In genomic region chr11:116668839-116669238, GRCm38 (mm10) we compare ENCODE assay signal across 10 mouse cellular contexts. TPM values are rescaled to one million over a fixed set of nuclear protein-coding genes. Genes with fewer than 3 reads are reported as not detected.
DNase-seq lines count a peak whose midpoint lies in the region; ATAC-seq and TF ChIP-seq lines count a peak whose summit lies in the region.
"Had no signal": no experiment of that assay in that cellular context is flagged by ENCODE, and none has a peak within 500 bp of the region (broad histone marks: within the 10 kb centered on the region; RNA-seq: fewer than 3 reads in every experiment).

No protein-coding gene starts in this region.

- no peaks in the 10 kb centered on the region for H3K9me3 ChIP-seq in heart, postnatal 0 days (replicated peaks; ENCODE audit: control insufficient read depth, low read length)
- no peaks in the 10 kb centered on the region for H3K9me3 ChIP-seq in neural tube, embryonic 11.5 days (ENCODE audit: control insufficient read depth, low read length)
- no peaks in the 10 kb centered on the region for H3K9me3 ChIP-seq in stomach, embryonic 15.5 days
- H3K9me3 ChIP-seq: liver, embryonic 13.5 days had no signal

- TF ChIP-seq CTCF in heart, postnatal 0 days (IDR thresholded peaks at IDR 0.05; ENCODE audit: low read depth) = peak; percentile 43

- no peaks in the 10 kb centered on the region for H3K27me3 ChIP-seq in heart, postnatal 0 days (ENCODE audit: control insufficient read depth, insufficient read depth, low read length)
- no peaks in the 10 kb centered on the region for H3K27me3 ChIP-seq in neural tube, embryonic 11.5 days (ENCODE audit: control insufficient read depth, insufficient read depth, low read length)
- H3K27me3 ChIP-seq in stomach, embryonic 15.5 days (replicated peaks) = 0 out of 2 replicates have a peak, but pooled peaks cover 9% of the 10 kb centered on the region

- H3K4me3 ChIP-seq in heart, postnatal 0 days (ENCODE audit: low read depth, low read length) = no peak overlapping the region
- no peak overlapping the region for H3K4me3 ChIP-seq in neural tube, embryonic 11.5 days (ENCODE audit: low read depth, low read length)
- no peak overlapping the region for H3K4me3 ChIP-seq in stomach, embryonic 15.5 days (replicated peaks)
- H3K4me3 ChIP-seq: liver, embryonic 13.5 days; myocyte had no signal

- peaks cover 15% of the 10 kb centered on the region for H3K4me1 ChIP-seq in heart, postnatal 0 days (ENCODE audit: control insufficient read depth, insufficient read depth)
- H3K4me1 ChIP-seq in neural tube, embryonic 11.5 days (ENCODE audit: control insufficient read depth, insufficient read depth, low read length) = peaks cover 20% of the 10 kb centered on the region
- peaks cover 27% of the 10 kb centered on the region for H3K4me1 ChIP-seq in stomach, embryonic 15.5 days

- peak; percentile 49 for DNase-seq in adrenal gland, postnatal 14 days
- DNase-seq in adrenal gland, postnatal 4 days (ENCODE audit: low spot score in 2 of 2) = no peak
- no peak for DNase-seq in heart, postnatal 0 days (ENCODE audit: low spot score)
- DNase-seq in heart, postnatal 4 days = no peak
- DNase-seq in neural tube, embryonic 11.5 days (ENCODE audit: low spot score) = peak; percentile 54
- DNase-seq in neural tube, embryonic 10.5 days (ENCODE audit: extremely low spot score, low spot score) = no peak
- no peak for DNase-seq in frontal cortex, postnatal 14 days (ENCODE audit: low spot score in 2 of 2)
- DNase-seq: liver, embryonic 13.5 days had no signal

- H3K36me3 ChIP-seq in heart, postnatal 0 days (replicated peaks; ENCODE audit: control insufficient read depth, insufficient read depth, low read length) = peaks cover 12% of the 10 kb centered on the region
- H3K36me3 ChIP-seq in neural tube, embryonic 11.5 days (ENCODE audit: control insufficient read depth, insufficient read depth, low read length) = peaks cover 2% of the 10 kb centered on the region; the same call in 1 of the 2 replicates
- peaks cover 11% of the 10 kb centered on the region; the same call in 1 of the 2 replicates for H3K36me3 ChIP-seq in stomach, embryonic 15.5 days

- WGBS in heart, postnatal 0 days = 50% methylated on average over 7 of the region's 7 CpGs
- WGBS in neural tube, embryonic 11.5 days = 34% methylated on average over 7 of the region's 7 CpGs
- WGBS in stomach, embryonic 15.5 days = 40% methylated on average over 7 of the region's 7 CpGs

- no peak overlapping the region for H3K4me2 ChIP-seq in heart, postnatal 0 days (ENCODE audit: low read depth, low read length)
- H3K4me2 ChIP-seq in neural tube, embryonic 11.5 days (ENCODE audit: low read depth) = no peak overlapping the region
- no peak overlapping the region for H3K4me2 ChIP-seq in stomach, embryonic 15.5 days

- no peak overlapping the region for H3K9ac ChIP-seq in heart, postnatal 0 days (replicated peaks; ENCODE audit: low read depth, low read length)
- no peak overlapping the region for H3K9ac ChIP-seq in neural tube, embryonic 11.5 days (ENCODE audit: low read length)
- no peak overlapping the region for H3K9ac ChIP-seq in stomach, embryonic 15.5 days
- H3K9ac ChIP-seq: liver, embryonic 13.5 days had no signal

- ATAC-seq in heart, postnatal 0 days (ENCODE audit: insufficient read depth, low read depth) = no peak
- no peak for ATAC-seq in neural tube, embryonic 11.5 days (ENCODE audit: insufficient read depth, low FRiP score, low TSS enrichment)
- ATAC-seq in stomach, embryonic 15.5 days (ENCODE audit: insufficient read depth, low FRiP score, low read depth) = no peak

- TF ChIP-seq EP300 in heart, postnatal 0 days (IDR thresholded peaks at IDR 0.05; ENCODE audit: low read depth) = no peak

- no peak overlapping the region; the same call in 1 of the 2 replicates for H3K27ac ChIP-seq in heart, postnatal 0 days (ENCODE audit: low read depth)
- H3K27ac ChIP-seq in neural tube, embryonic 11.5 days (ENCODE audit: low read depth, low read length) = no peak overlapping the region
- peak overlapping the region; percentile 63; the same call in 1 of the 2 replicates for H3K27ac ChIP-seq in stomach, embryonic 15.5 days
- H3K27ac ChIP-seq: liver, embryonic 13.5 days had no signal

RNA-seq across cellular contexts. Expression of gene Cygb, which starts 14.7 kb away (rescaled TPM):
- 30.9 and 35.0 TPM in 2 replicates for total RNA-seq in adrenal gland, postnatal 14 days (2021)
- 10 to 100 TPM; 39.7 to 43.6 TPM for total RNA-seq in adrenal gland, postnatal 4 days (2021)
- total RNA-seq in heart, postnatal 0 days (2014; rRNA removed; ENCODE audit: low replicate concordance) = 11.4 and 38.8 TPM in 2 replicates
- 21.1 and 21.6 TPM in 2 replicates for polyA plus RNA-seq in heart, postnatal 0 days (2015; fragmentation: Nextera tagmentation; extraction: Ambion mirVana)
- total RNA-seq in heart, postnatal 4 days (2021) = 10 to 100 TPM; 46.2 to 57.9 TPM
- 2.3 and 3.0 TPM in 2 replicates for polyA plus RNA-seq in neural tube, embryonic 11.5 days (2014; fragmentation: Nextera tagmentation; extraction: Ambion mirVana)
- polyA plus RNA-seq in stomach, embryonic 15.5 days (2015; fragmentation: Nextera tagmentation; extraction: Ambion mirVana) = 16.7 and 17.7 TPM in 2 replicates

RNA-seq across cellular contexts. Expression of gene Prcd, which starts 15.5 kb away (rescaled TPM):
- total RNA-seq in adrenal gland, postnatal 14 days (2021) = 5.3 and 6.1 TPM in 2 replicates
- total RNA-seq in adrenal gland, postnatal 4 days (2021) = 1 to 10 TPM; 5.2 to 5.5 TPM
- not detected in 2 replicates for total RNA-seq in heart, postnatal 0 days (2014; rRNA removed; ENCODE audit: low replicate concordance)
- 2.5 and 2.6 TPM in 2 replicates for polyA plus RNA-seq in heart, postnatal 0 days (2015; fragmentation: Nextera tagmentation; extraction: Ambion mirVana)
- total RNA-seq in heart, postnatal 4 days (2021) = 1 to 10 TPM; 1.1 to 1.5 TPM
- polyA plus RNA-seq in neural tube, embryonic 11.5 days (2014; fragmentation: Nextera tagmentation; extraction: Ambion mirVana) = 0.37 and 0.53 TPM in 2 replicates
- 1.2 and 1.3 TPM in 2 replicates for polyA plus RNA-seq in stomach, embryonic 15.5 days (2015; fragmentation: Nextera tagmentation; extraction: Ambion mirVana)

RNA-seq across cellular contexts. Expression of gene Rhbdf2, which starts 42.0 kb away (rescaled TPM):
- 11.2 and 14.3 TPM in 2 replicates for total RNA-seq in adrenal gland, postnatal 14 days (2021)
- total RNA-seq in adrenal gland, postnatal 4 days (2021) = 10 to 100 TPM; 18.0 TPM
- total RNA-seq in heart, postnatal 0 days (2014; rRNA removed; ENCODE audit: low replicate concordance) = 19.0 and 25.5 TPM in 2 replicates
- polyA plus RNA-seq in heart, postnatal 0 days (2015; fragmentation: Nextera tagmentation; extraction: Ambion mirVana) = 5.8 and 6.1 TPM in 2 replicates
- 10 to 100 TPM; 16.4 to 17.5 TPM for total RNA-seq in heart, postnatal 4 days (2021)
- polyA plus RNA-seq in neural tube, embryonic 11.5 days (2014; fragmentation: Nextera tagmentation; extraction: Ambion mirVana) = 4.9 and 5.3 TPM in 2 replicates
- 7.4 and 7.5 TPM in 2 replicates for polyA plus RNA-seq in stomach, embryonic 15.5 days (2015; fragmentation: Nextera tagmentation; extraction: Ambion mirVana)

Comparison
In these comparisons a context has a peak if more than half of its experiments do, and no peak if none do; other contexts are left out.
1. DNase-seq: peak in adrenal gland, postnatal 14 days (single experiment) and neural tube, embryonic 11.5 days (single experiment); none in adrenal gland, postnatal 4 days (0 of 2), heart, postnatal 0 days (single experiment), heart, postnatal 4 days (single experiment), neural tube, embryonic 10.5 days (single experiment) and frontal cortex, postnatal 14 days (0 of 2).